Mouse (Mus musculus) monocyte, adult 2 months (primary cell): ENCODE results near the gene Rin2.
A peak's percentile ranks its signal among the peaks of the same experiment; 100 is the strongest.

Experiments
- DNase-seq, 2 experiments: peaks; one replicate each; pipeline ENCODE4 v3.0.0; 2022; ENCODE audit warnings: low spot score in 2 of 2, low read depth in 1 of 2

Rin2 gene

DNA sequence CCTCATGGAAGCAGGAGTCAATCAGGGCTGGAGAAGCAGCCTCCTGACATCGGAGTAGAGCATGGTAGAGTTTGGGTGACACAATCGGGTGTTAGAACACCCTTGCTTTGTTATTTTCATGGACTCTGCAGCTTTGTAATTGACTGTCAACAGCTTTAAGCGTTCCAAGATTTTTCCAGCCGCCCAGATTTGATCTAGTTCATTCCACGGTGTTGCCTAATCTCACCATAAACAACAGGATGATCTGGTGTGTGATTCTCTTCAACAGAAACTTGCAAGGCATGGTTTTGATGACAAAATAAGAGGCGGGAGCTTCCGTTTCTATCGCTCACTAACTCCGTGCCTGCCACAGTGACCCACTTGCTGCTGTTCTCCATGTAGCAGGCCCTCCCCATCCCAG lies 180.8 kb downstream of the Rin2 start:
- no peak for DNase-seq

DNA sequence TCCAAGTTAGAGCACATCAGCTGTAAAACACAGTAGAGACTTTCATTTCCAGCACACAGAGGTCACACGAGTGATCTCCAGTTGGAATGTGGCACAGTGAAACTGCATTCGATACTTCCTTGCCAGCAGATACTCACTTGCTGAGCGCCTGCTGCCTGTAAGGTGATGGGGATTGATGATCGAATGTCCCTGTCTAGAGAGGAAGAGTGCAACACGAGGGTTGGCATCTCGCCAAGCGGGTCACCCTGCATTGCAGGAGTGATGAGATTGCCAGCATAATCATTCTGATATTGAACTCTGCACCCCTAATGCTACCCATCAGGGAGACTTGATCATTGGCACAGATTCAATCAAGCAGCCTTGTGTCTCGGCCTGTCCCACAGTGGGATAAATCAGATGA lies 182.8 kb downstream of the Rin2 start:
- no peak for DNase-seq

DNA sequence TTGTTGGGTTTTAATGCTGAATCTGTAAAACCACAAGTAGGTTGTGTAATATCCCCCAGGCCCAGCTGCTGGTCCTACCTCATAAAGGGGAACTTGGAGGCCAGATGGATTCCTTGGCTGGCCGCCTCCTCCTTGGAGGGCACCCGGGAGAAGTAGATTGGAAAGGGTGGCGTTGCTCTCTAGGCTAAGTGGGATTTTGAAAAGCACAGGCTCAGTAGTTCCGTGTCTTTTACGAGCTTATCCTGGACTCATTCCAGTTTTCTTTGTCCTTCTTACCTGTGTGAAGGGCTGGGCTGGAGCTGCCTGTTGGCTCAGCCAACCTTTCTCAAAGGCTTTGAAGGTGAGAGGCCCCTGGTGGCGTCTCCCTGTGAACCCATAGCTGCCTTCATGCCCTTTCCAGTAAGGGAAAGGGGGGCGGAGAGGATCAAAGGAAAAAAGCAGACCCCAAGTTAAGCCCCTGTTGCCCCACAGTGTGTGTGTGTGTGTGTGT lies 184.5 kb downstream of the Rin2 start:
- DNase-seq = peak; percentile 36 to 48

DNA sequence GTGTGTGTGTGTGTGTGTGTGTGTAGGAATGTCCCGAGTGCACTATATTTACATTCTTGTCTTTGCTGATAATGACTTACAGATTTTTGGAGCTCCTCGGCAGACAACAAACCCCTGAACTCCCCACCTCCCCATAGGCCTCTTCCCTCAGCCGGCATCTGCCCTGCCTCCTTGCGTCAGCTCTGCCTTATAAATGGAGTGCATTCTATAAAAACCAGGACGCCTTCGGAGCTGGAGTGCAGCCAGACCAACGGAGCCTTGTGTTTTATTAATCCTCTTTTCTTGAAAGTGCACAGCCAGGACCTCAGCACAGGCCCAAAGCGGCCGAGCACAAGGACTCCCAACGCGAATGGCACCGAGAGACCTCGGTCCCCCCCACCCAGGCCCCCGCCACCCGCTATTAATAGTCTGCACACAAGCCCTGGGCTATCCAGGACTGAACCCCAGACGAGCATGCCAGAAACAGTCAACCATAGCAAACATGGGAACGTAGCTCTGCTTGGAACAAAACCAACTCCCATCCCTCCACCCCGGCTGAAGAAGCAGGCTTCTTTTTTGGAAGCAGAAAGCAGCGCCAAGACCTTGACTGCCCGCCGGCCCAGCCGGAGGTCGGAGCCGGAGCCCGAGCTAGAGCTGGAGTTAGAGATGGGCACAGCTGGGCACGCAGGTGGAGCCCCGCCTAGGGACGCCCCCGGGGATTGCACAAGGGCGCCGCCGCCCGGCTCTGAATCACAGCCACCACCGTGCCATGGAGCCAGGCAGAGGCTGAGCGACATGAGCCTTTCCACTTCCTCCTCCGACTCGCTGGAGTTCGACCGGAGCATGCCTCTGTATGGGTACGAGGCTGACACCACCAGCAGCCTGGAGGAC lies 185.2 kb downstream of the Rin2 start:
- peak; percentile 71 to 77 for DNase-seq

DNA sequence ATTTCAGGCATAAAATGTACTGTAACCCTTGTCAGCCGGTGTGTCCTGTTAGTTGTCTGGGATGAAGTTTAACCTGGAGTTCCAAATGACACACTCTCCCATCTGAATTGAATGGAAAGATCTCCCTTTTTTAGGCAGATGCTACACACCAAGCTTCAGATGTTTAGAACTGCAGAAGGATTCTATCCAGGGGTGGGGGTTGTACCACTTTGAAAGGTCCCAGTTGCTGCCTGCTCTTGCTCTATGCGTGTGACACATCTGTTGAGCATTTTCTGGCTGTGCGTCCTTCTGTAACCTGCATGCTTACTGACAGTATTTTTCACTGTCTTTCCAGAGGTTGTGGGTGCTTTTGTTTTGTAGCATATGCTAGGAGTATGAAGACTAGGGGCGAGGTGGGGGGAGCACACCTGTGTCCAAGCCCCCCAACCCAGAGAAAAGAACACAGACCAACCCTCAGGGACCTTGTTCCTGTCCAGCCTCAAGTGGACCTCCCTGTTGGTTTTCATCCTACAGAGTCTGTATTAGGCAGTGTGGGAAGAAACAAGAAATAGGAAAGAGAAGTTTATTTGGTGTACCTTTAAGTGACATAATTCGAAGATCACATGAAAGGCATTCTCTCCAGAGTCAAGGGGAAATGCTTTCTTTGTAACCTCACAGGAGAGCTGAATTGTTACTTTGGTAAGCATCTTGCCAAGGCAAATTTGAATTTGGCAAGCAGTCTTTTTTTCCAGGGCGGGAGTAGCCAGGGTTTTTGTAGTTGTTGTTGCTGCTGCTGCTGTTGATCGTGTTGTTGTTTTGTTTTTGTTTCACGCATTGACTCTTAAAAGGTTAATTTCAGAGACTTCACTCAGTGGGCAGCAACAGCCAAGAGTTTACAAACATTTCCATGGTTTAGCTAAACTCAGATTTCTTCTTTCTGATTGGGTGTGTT lies 186.4 kb downstream of the Rin2 start:
- no peak for DNase-seq

DNA sequence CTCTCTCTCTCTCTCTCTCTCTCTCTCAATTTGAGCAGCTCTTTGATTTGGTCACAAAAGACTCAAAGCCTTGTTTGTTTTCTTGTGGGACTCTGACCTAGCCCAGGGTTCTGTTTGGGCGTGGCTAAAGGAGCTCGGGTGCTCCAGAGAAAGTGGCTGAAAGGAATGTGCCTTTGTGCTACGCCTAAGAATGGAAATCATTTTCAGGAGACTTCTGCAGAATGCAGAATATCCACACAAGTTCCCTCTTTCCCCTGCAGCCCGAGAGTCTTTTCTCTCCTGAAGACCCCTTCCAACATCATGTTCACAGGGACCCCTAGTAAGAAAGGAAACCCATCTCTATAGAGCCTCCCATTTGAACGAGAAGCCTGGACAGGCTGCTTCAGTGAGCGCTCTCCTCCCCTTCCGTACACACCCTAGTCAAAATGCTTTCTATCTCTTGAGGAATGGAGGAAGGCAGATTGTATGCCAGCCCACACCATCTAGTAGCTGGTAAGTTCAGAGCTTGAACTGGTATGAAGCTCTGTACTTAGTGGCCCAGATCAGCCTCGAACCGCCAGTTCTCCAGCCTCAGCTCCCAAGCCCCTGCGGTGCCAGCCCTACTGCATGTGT lies 187.3 kb downstream of the Rin2 start:
- no peak for DNase-seq

DNA sequence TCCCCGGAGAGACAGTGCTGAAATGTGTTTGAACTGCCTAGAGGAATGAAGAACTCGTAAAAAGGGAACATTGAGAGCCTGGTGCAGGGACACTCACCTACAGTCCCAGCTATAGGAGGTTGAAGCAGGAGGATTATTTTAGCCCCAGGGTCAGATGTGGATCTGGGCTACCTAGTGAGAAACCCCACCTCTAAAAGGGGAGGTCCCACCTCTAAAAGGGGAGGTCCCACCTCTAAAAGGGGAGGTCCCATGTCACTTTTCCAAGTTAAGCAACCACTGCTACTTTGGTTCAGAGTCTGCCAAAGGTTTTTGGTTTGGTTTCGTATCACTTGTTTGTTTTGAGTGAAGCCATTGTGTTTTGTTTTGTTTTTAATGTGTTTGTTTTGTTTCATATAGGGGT lies 190.3 kb downstream of the Rin2 start:
- no peak for DNase-seq

DNA sequence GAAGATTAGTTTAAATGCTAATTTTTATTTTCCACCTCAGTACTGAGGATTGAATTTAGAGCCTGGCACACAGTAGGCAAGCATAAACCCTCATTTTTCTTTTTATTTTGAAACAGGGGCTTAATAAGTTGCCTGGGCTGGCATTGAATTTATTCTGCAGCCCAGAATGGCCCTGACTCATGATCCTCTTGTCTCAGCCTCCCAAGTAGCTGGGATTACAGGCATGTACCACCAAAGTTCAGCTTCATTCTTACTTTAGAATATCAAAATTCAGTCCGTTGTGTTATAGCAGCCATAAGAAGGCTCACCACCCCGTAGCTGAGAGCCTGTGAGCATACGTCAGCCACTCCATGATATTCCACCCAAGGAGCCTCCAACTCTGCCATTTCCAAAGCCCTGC lies 191.2 kb downstream of the Rin2 start:
- no peak for DNase-seq

DNA sequence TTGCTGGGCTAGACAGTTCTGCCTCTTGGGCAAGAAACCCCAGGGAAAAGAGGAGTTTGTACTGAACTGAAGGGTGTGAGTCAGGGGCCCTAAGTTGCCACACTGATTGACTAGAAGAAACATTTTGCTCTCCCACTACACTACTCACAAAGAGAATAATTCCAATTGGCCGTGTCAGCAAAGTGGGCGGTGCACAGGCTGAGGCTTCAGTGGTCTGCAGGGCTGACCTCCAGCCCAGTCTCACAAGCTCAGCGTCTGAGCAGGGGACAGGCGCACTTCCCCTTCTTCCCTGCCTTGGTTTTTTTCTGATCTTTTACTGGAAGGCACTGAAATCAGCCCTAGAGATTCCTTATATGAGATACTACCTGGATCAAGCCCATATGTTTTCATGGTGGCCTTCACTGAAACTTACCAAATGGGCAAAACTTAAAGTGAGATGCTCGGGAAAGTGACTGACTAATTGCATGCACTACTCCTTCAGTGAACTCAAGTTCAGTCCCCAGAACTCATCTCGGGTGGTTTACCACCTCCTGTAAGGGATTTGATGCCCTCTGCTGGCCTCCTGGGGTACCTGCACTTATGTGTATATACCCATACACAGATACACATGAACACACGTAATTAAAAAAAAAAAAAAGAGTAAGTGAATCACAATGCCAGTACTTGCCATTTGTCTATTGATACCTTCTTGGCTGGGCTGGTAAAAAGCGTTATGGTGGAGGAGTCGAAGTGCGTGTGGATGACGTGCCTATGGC lies 191.9 kb downstream of the Rin2 start:
- no peak for DNase-seq

DNA sequence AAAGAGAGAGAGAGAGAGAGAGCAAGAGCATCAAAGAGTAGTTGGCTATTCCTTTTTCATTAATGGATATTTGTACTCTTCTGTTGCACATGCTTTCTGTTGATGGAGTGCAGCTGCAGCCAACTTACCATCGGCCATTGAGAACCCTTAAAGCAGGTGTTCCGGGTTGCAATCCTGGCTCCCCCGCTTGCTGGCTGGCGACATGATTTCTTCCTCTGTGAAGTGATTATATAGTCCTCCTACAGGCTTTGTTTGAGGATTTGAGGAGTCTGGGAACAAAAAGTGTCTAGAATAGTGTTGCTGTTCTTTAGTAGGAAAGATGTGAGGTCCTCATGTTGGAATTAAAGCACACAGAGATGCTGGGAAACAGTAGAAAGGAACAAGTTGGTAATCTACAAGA lies 196.3 kb downstream of the Rin2 start:
- no peak for DNase-seq

DNA sequence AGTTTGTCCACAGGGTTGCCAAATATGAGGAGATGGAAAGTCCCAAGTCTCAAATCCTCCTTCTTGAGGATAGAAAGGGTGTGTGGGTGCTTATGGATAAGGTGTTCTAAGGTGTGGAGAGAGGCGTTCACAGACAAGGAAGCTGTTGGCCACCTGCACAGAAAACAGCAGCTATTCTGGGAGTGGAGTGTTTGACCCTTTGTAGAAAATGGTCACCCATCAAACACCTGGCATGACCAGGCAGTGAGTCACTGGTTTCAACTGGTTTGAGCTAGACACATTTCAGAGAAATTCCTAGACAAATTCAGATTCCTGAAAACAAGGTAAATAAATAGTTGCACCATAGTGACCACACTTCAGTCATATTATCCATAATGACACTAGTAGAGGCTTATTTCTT lies 197.1 kb downstream of the Rin2 start:
- no peak for DNase-seq

DNA sequence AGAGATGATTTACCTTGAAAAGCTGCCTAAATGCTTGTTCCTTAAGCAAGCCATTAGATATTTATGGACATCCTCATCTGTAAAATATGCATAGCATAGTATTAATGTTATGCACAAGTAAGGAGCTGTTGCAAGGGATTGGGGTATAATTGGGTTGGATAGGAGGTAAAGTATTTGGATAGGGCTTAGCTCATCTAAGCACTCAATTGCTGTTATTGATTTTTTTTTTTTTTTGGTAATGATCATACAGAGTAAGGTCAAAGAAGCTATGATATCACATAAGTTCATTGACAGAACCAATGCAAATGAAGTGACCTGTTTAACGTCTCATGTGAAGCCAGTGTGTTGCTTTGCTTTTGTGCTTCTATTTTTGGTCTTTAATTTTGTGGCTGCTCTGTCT lies 198.9 kb downstream of the Rin2 start:
- no peak for DNase-seq

DNA sequence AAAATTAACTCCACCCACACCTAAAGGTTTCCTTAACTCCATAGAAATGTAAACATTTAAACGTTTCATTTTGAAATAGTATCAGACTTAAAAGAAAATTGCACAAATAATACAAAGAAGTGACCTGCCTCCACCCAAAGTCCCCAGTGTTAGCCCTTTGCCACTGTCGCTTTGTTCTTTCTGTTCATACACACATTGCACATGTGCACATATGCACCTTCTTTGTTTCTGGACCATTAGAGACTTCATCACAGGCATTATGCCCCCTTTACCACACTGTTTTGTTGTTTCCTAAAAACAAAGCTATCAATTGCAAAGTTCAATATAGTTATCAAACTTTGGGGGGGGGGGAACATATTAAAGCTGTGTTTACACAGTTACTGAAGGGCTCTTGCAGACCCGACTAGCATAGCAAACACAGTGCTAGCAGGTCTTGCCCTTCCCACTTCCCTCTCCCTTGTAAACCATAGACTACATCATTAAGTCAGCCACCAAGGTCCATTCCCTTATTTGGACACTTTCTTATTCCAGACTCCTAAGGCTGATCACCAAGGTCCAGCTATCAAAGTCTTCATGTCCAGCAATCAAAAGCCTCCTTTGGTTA lies 200.0 kb downstream of the Rin2 start:
- DNase-seq = no peak

DNA sequence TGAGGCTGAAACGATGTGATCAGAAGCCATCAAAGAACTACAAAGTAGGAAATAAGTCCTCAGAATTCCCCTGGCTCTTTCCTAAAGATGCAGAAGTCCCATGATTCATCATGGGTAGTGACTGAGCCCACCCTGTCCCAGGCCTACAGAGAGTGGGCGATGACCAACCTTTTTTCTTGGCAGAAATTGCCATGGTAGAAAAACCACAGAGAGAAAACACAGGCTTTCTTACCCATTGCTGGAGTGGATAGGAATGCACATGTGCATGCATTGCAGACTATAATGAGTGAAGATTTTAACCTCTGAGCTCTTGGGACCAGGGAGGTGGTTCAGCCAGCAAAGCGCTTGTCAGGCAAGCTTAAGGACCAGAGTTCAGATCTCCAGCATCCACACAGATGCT lies 202.2 kb downstream of the Rin2 start:
- no peak for DNase-seq

DNA sequence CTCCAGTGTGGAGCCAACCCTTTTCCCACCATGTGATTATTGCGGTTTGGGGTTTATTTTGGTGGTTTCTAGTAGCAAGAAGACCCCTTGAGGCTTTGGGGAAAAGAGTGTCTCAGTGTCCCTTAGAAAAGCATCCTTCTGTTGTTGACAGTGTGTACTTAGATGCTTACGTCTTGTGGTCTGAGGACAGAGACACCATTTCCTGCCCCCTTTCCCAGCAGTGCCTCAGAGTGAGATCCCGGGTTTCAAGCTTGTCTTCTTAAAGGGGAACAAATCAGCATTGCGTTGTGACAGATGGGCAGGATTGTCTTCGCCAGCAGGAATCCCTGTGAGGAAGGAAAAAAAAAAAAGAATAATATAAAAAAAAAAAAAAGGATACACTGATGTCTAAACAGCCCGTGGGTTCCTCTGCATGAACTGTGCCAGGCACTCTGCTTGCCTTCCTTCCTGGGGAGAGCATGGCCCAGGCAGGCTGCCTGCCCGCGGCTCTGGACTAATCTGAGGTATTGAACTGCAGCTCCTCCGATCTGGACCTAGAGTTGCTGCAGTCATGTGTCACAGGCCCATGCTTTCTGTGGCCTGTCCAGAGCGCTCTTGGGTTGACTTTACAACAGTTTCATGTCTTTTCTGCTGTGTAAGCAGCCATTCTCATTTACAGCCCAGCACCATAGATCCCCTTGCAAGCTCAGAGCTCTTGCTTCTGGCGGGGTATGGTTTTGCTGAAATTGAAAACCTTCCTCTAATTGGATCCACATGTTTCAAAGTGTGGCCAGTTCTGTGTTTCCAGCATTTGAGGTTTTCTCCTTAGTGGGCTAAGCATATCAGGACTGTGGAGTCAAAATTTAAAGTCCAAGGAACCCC lies 206.1 kb downstream of the Rin2 start:
- no peak for DNase-seq

DNA sequence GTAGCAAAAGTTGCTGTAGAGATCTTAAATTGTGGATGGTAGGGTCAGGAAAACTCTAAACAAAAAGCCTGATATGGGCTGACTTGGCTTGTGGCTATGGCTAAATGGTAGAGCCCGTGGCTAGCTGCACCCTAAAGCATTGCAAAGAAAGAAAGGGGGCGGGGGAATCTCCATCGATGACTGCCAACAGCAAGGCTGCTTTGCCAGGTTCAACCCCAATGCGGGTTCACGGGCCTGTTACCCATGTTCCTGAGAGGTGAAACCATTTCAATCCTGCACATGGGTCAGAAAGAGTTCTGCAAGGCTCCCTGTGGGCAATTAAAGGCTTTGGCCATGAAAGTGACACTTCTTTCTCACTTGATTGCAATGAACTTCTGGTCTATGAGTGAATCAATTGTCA lies 206.9 kb downstream of the Rin2 start:
- DNase-seq = no peak

DNA sequence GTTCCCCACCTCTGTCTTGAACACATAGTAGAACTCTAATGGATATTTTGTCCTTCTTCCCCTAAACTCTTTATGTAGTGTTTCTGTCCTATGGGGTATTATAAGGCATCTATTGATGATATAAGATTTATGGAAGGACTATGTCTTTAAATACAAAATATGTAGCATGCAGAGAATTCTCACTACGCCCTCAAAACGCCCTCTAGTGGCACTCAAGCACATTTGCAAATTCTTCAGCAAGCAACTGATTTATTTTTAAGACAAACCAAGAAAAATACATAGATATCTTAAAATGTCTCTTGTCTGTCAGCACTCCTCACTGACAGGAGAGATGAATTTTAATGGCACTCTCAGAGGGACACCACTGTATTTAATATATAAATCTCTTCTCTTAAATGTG lies 207.4 kb downstream of the Rin2 start:
- no peak for DNase-seq

DNA sequence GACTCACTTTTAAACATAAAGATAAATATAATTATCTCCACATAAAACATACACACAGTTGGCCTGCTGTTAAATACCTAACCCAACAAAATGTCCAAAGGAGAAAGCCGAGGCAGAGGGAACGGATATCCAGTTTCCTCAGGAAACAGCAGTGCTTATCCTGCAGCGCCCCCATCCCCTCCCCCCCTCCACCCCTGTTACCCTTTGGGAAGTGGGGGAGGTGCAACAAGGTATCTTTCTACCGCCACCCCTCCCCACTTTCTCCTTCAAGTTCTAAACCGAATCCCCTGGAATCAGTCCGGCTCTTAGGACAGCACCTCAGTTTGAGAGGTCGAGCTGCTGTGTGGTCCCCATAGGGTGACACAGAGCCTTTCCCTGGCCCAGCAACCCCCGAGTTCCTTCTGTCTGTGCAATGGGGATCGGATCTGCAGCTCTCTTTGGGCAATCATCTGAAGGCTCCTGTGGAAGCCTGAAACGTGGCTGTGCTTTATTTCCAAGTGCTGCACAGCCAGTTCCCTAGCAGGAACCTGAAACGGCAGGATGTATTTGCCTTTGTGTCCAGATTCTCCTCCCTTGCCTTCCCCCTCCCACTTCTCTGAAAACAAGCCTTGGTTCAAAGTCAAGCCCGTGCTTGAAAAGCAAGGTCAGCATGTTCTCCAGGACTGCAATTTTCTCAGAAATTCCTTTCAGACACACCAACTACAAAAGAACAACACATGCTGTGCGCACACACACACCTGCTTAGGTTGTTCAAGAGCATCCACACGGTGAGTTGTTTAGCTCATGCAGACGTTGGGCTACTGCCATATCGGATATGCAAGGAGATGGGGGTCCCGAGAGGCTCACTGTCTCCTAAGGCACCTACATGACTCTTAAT lies 209.3 kb downstream of the Rin2 start:
- DNase-seq = no peak
